Mouse (Mus musculus) T-helper 2 cell (primary cell): ENCODE measurements around the gene Gm21258.
"Not testable (repeated sequence)": the region's sequence is repeated elsewhere in the genome, so short reads cannot be mapped to it uniquely, and the experiment has no call there.

ENCODE experiments used
- in situ Hi-C: fragments of 300-600 bp; cut with MboI, MseI; formaldehyde crosslinking; loops from one replicate; pipeline ENCODE4 v1.15.1; 2025; ENCODE audit warnings: high pct_unique_total_duplicates

Gm21258 gene

GRCm38 (mm10) chrY:52779740-52780139 is at the start of gene Gm21258:
TSS of gene Gm21258 (plus strand) at chrY:52780040.
- in situ Hi-C loops, result not testable (repeated sequence)
